Mouse (Mus musculus): ENCODE measurements around the gene Tekt5. TPM values are rescaled to one million over a fixed set of nuclear protein-coding genes. Genes with fewer than 3 reads are reported as not detected.

Tekt5 gene
- polyA plus RNA-seq, 1 experiment from 2014 or later, result 2.7 TPM

GRCm38 (mm10) chr16:10335953-10336352, 59.3 kb downstream of the Tekt5 start:
- no peak overlapping the region for H3K4me3 ChIP-seq (ENCODE audit: low read depth, low read length)
- ATAC-seq, result no peak
- WGBS, result 88% methylated on average over 2 of the region's 2 CpGs
- no peaks in the 10 kb centered on the region for H3K4me1 ChIP-seq (ENCODE audit: control insufficient read depth, insufficient read depth, low read length)
- no peaks in the 10 kb centered on the region for H3K27me3 ChIP-seq (replicated peaks; ENCODE audit: control insufficient read depth, insufficient read depth, low read length)
- no peaks in the 10 kb centered on the region for H3K36me3 ChIP-seq (ENCODE audit: control insufficient read depth, insufficient read depth, low read length)
- no peak overlapping the region for H3K4me2 ChIP-seq (ENCODE audit: low read length)
- H3K27ac ChIP-seq (ENCODE audit: low read depth, low read length), result no peak overlapping the region
- no peaks in the 10 kb centered on the region for H3K9me3 ChIP-seq (replicated peaks; ENCODE audit: control insufficient read depth, low read length)
- DNase-seq (ENCODE audit: low spot score), result no peak
- H3K9ac ChIP-seq (ENCODE audit: low read length), result no peak overlapping the region

GRCm38 (mm10) chr16:10332732-10333131, 62.6 kb downstream of the Tekt5 start:
- 48% methylated on average over 7 of the region's 7 CpGs for WGBS
- no peak overlapping the region for H3K4me2 ChIP-seq (ENCODE audit: low read length)
- H3K36me3 ChIP-seq (ENCODE audit: control insufficient read depth, insufficient read depth, low read length), result no peaks in the 10 kb centered on the region
- no peak overlapping the region for H3K27ac ChIP-seq (ENCODE audit: low read depth, low read length)
- H3K4me3 ChIP-seq (ENCODE audit: low read depth, low read length), result no peak overlapping the region
- ATAC-seq (no peak), DNase-seq (ENCODE audit: low spot score) (no peak)
- H3K9me3 ChIP-seq (replicated peaks; ENCODE audit: control insufficient read depth, low read length), result no peaks in the 10 kb centered on the region
- no peak overlapping the region for H3K9ac ChIP-seq (ENCODE audit: low read length)
- no peaks in the 10 kb centered on the region for H3K4me1 ChIP-seq (ENCODE audit: control insufficient read depth, insufficient read depth, low read length)
- no peaks in the 10 kb centered on the region for H3K27me3 ChIP-seq (replicated peaks; ENCODE audit: control insufficient read depth, insufficient read depth, low read length)

DNA sequence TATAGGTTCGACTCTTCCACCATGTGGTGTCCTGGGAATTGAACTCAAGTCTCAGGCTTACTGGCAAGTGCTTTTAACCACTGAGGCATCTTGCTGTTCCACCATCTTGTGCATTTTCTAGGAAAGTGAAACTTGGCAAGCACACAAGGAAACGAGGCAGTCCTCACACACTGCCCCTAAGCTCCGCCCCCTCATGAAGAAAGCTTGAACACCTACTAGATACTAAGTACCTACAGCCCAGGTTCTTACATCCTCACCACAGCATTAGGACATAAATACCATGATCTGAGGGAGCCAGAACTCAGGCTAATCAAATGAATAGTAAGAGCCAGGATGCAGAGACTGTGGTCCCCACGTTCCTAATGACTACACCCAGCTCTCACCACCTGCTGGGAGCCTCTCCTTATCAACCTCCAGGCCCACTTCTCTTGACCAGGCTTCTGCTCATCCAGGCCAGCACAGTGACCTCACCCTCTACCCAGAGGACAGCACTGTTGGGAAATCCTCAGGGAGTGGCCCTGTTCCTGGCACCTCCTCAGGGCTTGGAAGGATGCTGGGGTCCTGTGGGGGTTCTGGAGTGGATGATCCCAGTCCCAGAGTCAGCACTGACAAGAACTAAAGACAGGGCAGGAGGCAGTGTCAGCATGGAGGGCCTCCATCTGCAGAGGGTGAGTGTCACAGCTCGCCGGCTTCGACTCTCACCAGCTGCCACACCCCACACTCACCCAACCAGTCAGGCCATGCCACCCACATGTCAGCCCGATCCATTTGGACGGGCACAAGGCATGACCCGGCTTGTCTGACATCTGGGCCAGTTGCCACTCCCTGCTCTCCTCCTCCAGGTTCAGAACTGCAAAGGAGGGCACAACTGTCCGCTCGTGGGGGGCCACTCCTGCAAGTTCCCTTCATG, 64.4 kb downstream of the Tekt5 start:
- H3K27me3 ChIP-seq (replicated peaks; ENCODE audit: control insufficient read depth, insufficient read depth, low read length), result no peaks in the 10 kb centered on the region
- H3K4me2 ChIP-seq (ENCODE audit: low read length), result no peak overlapping the region
- H3K36me3 ChIP-seq (ENCODE audit: control insufficient read depth, insufficient read depth, low read length), result no peaks in the 10 kb centered on the region
- no peaks in the 10 kb centered on the region for H3K4me1 ChIP-seq (ENCODE audit: control insufficient read depth, insufficient read depth, low read length)
- 82% methylated on average over 12 of the region's 12 CpGs for WGBS
- DNase-seq (ENCODE audit: low spot score), result no peak
- H3K27ac ChIP-seq (ENCODE audit: low read depth, low read length), result no peak overlapping the region
- H3K9ac ChIP-seq (ENCODE audit: low read length), result no peak overlapping the region
- no peak for ATAC-seq
- no peak overlapping the region for H3K4me3 ChIP-seq (ENCODE audit: low read depth, low read length)
- H3K9me3 ChIP-seq (replicated peaks; ENCODE audit: control insufficient read depth, low read length), result no peaks in the 10 kb centered on the region

- Histone ChIP-seq H3K9me3 (replicated peaks; ENCODE audit: control insufficient read depth, low read length) (no peaks in the 10 kb centered on the region), H3K4me3 (ENCODE audit: low read depth, low read length) (no peak overlapping the region), H3K4me1 (ENCODE audit: control insufficient read depth, insufficient read depth, low read length) (no peaks in the 10 kb centered on the region), H3K9ac (ENCODE audit: low read length) (no peak overlapping the region), H3K27ac (ENCODE audit: low read depth, low read length) (no peak overlapping the region), H3K36me3 (ENCODE audit: control insufficient read depth, insufficient read depth, low read length) (no peaks in the 10 kb centered on the region), H3K4me2 (ENCODE audit: low read length) (no peak overlapping the region), H3K27me3 (replicated peaks; ENCODE audit: control insufficient read depth, insufficient read depth, low read length) (no peaks in the 10 kb centered on the region)
- DNase-seq (ENCODE audit: low spot score) (no peak), ATAC-seq (no peak)
- WGBS, result 65% methylated on average over 13 of the region's 13 CpGs
Observed at GRCm38 (mm10) chr16:10327563-10328333, 67.5 kb downstream of the Tekt5 start.

- no peak overlapping the region for H3K4me2 ChIP-seq (ENCODE audit: low read length)
- no peak overlapping the region for H3K4me3 ChIP-seq (ENCODE audit: low read depth, low read length)
- 68% methylated on average over 17 of the region's 17 CpGs for WGBS
- no peak overlapping the region for H3K9ac ChIP-seq (ENCODE audit: low read length)
- ATAC-seq (no peak), DNase-seq (ENCODE audit: low spot score) (no peak)
- no peaks in the 10 kb centered on the region for H3K9me3 ChIP-seq (replicated peaks; ENCODE audit: control insufficient read depth, low read length)
- no peaks in the 10 kb centered on the region for H3K4me1 ChIP-seq (ENCODE audit: control insufficient read depth, insufficient read depth, low read length)
- H3K27ac ChIP-seq (ENCODE audit: low read depth, low read length), result no peak overlapping the region
- H3K36me3 ChIP-seq (ENCODE audit: control insufficient read depth, insufficient read depth, low read length), result no peaks in the 10 kb centered on the region
- H3K27me3 ChIP-seq (replicated peaks; ENCODE audit: control insufficient read depth, insufficient read depth, low read length), result no peaks in the 10 kb centered on the region; the same call in 1 of the 2 replicates
Observed at GRCm38 (mm10) chr16:10319914-10320569, 75.2 kb downstream of the Tekt5 start.

GRCm38 (mm10) chr16:10317197-10317544, 78.1 kb downstream of the Tekt5 start:
- no peaks in the 10 kb centered on the region for H3K4me1 ChIP-seq (ENCODE audit: control insufficient read depth, insufficient read depth, low read length)
- no peaks in the 10 kb centered on the region; the same call in 1 of the 2 replicates for H3K27me3 ChIP-seq (replicated peaks; ENCODE audit: control insufficient read depth, insufficient read depth, low read length)
- ATAC-seq (no peak), DNase-seq (ENCODE audit: low spot score) (no peak)
- H3K36me3 ChIP-seq (ENCODE audit: control insufficient read depth, insufficient read depth, low read length), result no peaks in the 10 kb centered on the region
- H3K4me3 ChIP-seq (ENCODE audit: low read depth, low read length), result no peak overlapping the region
- H3K9ac ChIP-seq (ENCODE audit: low read length), result no peak overlapping the region
- H3K4me2 ChIP-seq (ENCODE audit: low read length), result no peak overlapping the region
- WGBS, result 73% methylated on average over 4 of the region's 4 CpGs
- no peaks in the 10 kb centered on the region for H3K9me3 ChIP-seq (replicated peaks; ENCODE audit: control insufficient read depth, low read length)
- H3K27ac ChIP-seq (ENCODE audit: low read depth, low read length), result no peak overlapping the region

- H3K4me1 ChIP-seq (ENCODE audit: control insufficient read depth, insufficient read depth, low read length), result no peaks in the 10 kb centered on the region
- no peak overlapping the region for H3K9ac ChIP-seq (ENCODE audit: low read length)
- DNase-seq (ENCODE audit: low spot score), result no peak
- WGBS, result 80% methylated on average over 10 of the region's 10 CpGs
- H3K27me3 ChIP-seq (replicated peaks; ENCODE audit: control insufficient read depth, insufficient read depth, low read length), result no peaks in the 10 kb centered on the region; the same call in 1 of the 2 replicates
- ATAC-seq, result no peak
- no peak overlapping the region for H3K4me3 ChIP-seq (ENCODE audit: low read depth, low read length)
- H3K36me3 ChIP-seq (ENCODE audit: control insufficient read depth, insufficient read depth, low read length), result no peaks in the 10 kb centered on the region
- no peaks in the 10 kb centered on the region for H3K9me3 ChIP-seq (replicated peaks; ENCODE audit: control insufficient read depth, low read length)
- H3K27ac ChIP-seq (ENCODE audit: low read depth, low read length), result no peak overlapping the region
- H3K4me2 ChIP-seq (ENCODE audit: low read length), result no peak overlapping the region
Observed at GRCm38 (mm10) chr16:10316493-10317196, 78.6 kb downstream of the Tekt5 start.

GRCm38 (mm10) chr16:10313646-10314088, 81.6 kb downstream of the Tekt5 start, which contains the start of gene Emp2:
Emp2 (minus strand) TSS chr16:10313968.
- Histone ChIP-seq H3K4me1 (ENCODE audit: control insufficient read depth, insufficient read depth, low read length) (no peaks in the 10 kb centered on the region), H3K4me2 (ENCODE audit: low read length) (peak within 1 kb of the TSS; percentile 79), H3K36me3 (ENCODE audit: control insufficient read depth, insufficient read depth, low read length) (no peaks in the 10 kb centered on the region), H3K4me3 (ENCODE audit: low read depth, low read length) (peak within 1 kb of the TSS; percentile 34), H3K9ac (ENCODE audit: low read length) (peak within 1 kb of the TSS; percentile 38), H3K27me3 (replicated peaks; ENCODE audit: control insufficient read depth, insufficient read depth, low read length) (no peaks in the 10 kb centered on the region; the same call in 1 of the 2 replicates), H3K27ac (ENCODE audit: low read depth, low read length) (no peak within 1 kb of the TSS), H3K9me3 (replicated peaks; ENCODE audit: control insufficient read depth, low read length) (no peaks in the 10 kb centered on the region)
- ATAC-seq (peak; percentile 75), DNase-seq (ENCODE audit: low spot score) (peak; percentile 33)
- under 1% methylated on average over 35 of the region's 40 CpGs for WGBS

Data from forebrain, embryonic 14.5 days (tissue).